Mouse (Mus musculus): ENCODE data around the gene Apol7c.
"Not testable (repeated sequence)": the region's sequence is repeated elsewhere in the genome, so short reads cannot be mapped to it uniquely, and the experiment has no call there.

DNA sequence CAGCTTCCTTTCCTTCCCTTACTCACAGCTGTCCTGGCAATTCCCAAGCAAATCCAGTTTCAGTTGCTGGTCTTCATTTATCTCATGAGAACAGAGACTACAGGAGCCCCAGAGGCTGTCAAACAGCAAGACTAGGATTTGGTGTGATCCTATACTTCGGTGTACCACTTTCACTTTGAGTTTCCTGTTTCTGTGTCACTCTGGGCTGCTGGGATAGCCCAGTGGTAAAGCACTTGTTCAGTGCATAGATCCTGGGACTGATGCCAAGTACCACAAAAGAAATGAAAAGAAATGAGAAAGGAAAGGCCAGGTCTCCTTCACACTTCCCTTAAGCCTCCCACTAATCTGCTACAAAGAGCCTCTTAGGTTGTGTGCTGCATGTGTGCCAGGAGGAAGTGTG is 38.4 kb downstream of the Apol7c start:
- not testable (repeated sequence) for TF ChIP-seq CTCF, EP300 (IDR thresholded peaks at IDR 0.05)

Data from lung, postnatal 0 days (tissue).